Mouse (Mus musculus) embryonic fibroblast, embryonic 13.5 days (primary cell): ENCODE data around the gene Hipk2. TPM values are rescaled to one million over a fixed set of nuclear protein-coding genes. Genes with fewer than 3 reads are reported as not detected.

ENCODE experiments used
- H3K27ac ChIP-seq: 2 replicates; pipeline ENCODE4 v1.5.1; 2012; ENCODE audit warnings: low read length, control low read depth, inconsistent platforms; ENCODE audit not compliant: insufficient read depth
- H3K4me1 ChIP-seq: 2 replicates; pipeline ENCODE4 v1.6.1; 2011; ENCODE audit warnings: low read length; ENCODE audit not compliant: control insufficient read depth, insufficient read depth
- H3K4me3 ChIP-seq: 2 replicates; pipeline ENCODE4 v1.5.1; 2011; ENCODE audit warnings: mild to moderate bottlenecking, control low read depth, low read length; ENCODE audit not compliant: insufficient read depth
- CTCF ChIP-seq: IDR thresholded peaks from 2 replicates; pipeline ENCODE4 v1.5.1; 2011; ENCODE audit warnings: mild to moderate bottlenecking, control low read depth, low read length, moderate library complexity, borderline replicate concordance; ENCODE audit not compliant: insufficient read depth
- POLR2A ChIP-seq: IDR thresholded peaks from 2 replicates; pipeline ENCODE4 v1.6.1; 2011; ENCODE audit warnings: low read depth, mild to moderate bottlenecking, control low read depth, low read length, moderate library complexity
- polyA plus RNA-seq: library from polyadenylated mRNA; stranded (reverse); fragments of >200 nt; gene quantifications from 2 replicates; pipeline ENCODE4 v1.2.4, GENCODE M21; 2011; ENCODE audit warnings: low read depth; ENCODE audit not compliant: missing spikeins, insufficient read length

Gene Hipk2
- polyA plus RNA-seq, 1 experiment: 33.1 TPM

- no peak overlapping the region for H3K4me3 ChIP-seq
- H3K27ac ChIP-seq: no peak overlapping the region
- TF ChIP-seq POLR2A (no peak), CTCF (no peak)
- H3K4me1 ChIP-seq: peaks cover 4% of the 10 kb centered on the region; the same call in 1 of the 2 replicates
Observed at GRCm38 (mm10) chr6:38908401-38908800, 32.4 kb upstream of the Hipk2 start.

GRCm38 (mm10) chr6:38906005-38906404 is 30.0 kb upstream of the Hipk2 start:
- H3K4me1 ChIP-seq: 0 out of 2 replicates have a peak, but pooled peaks cover 4% of the 10 kb centered on the region
- no peak for TF ChIP-seq CTCF
- no peak for TF ChIP-seq POLR2A
- no peak overlapping the region for H3K4me3 ChIP-seq
- no peak overlapping the region for H3K27ac ChIP-seq

- no peak overlapping the region for H3K27ac ChIP-seq
- H3K4me3 ChIP-seq: no peak overlapping the region
- TF ChIP-seq CTCF: no peak
- H3K4me1 ChIP-seq: 0 out of 2 replicates have a peak, but pooled peaks cover 6% of the 10 kb centered on the region
Observed at GRCm38 (mm10) chr6:38902820-38903439, 27.0 kb upstream of the Hipk2 start.

- H3K27ac ChIP-seq: no peak overlapping the region
- 0 out of 2 replicates have a peak, but pooled peaks cover 6% of the 10 kb centered on the region for H3K4me1 ChIP-seq
- H3K4me3 ChIP-seq: no peak overlapping the region
- TF ChIP-seq CTCF (no peak), POLR2A (no peak)
Observed at GRCm38 (mm10) chr6:38901636-38902035, 25.7 kb upstream of the Hipk2 start.

- Histone ChIP-seq H3K4me1 (0 out of 2 replicates have a peak, but pooled peaks cover 6% of the 10 kb centered on the region), H3K4me3 (no peak overlapping the region), H3K27ac (no peak overlapping the region)
- no peak for TF ChIP-seq POLR2A
- TF ChIP-seq CTCF: no peak
Observed at GRCm38 (mm10) chr6:38901152-38901551, 25.2 kb upstream of the Hipk2 start.

GRCm38 (mm10) chr6:38900479-38901126 is 24.6 kb upstream of the Hipk2 start:
- H3K4me1 ChIP-seq: 0 out of 2 replicates have a peak, but pooled peaks cover 6% of the 10 kb centered on the region
- H3K4me3 ChIP-seq: no peak overlapping the region
- H3K27ac ChIP-seq: no peak overlapping the region
- TF ChIP-seq POLR2A: no peak
- TF ChIP-seq CTCF: no peak

- Histone ChIP-seq H3K27ac (no peak overlapping the region), H3K4me1 (0 out of 2 replicates have a peak, but pooled peaks cover 6% of the 10 kb centered on the region), H3K4me3 (no peak overlapping the region)
- TF ChIP-seq CTCF (no peak), POLR2A (no peak)
Observed at GRCm38 (mm10) chr6:38900073-38900472, 24.1 kb upstream of the Hipk2 start.

- H3K27ac ChIP-seq: no peak overlapping the region
- H3K4me1 ChIP-seq: no peaks in the 10 kb centered on the region
- TF ChIP-seq CTCF: no peak
- TF ChIP-seq POLR2A: no peak
- no peak overlapping the region for H3K4me3 ChIP-seq
Observed at GRCm38 (mm10) chr6:38893615-38894014, 17.6 kb upstream of the Hipk2 start.

GRCm38 (mm10) chr6:38892017-38892416 is 16.1 kb upstream of the Hipk2 start:
- no peak overlapping the region for H3K4me3 ChIP-seq

GRCm38 (mm10) chr6:38889156-38889555 is 13.2 kb upstream of the Hipk2 start:
- Histone ChIP-seq H3K4me1 (no peaks in the 10 kb centered on the region), H3K27ac (no peak overlapping the region), H3K4me3 (no peak overlapping the region)
- TF ChIP-seq POLR2A (no peak), CTCF (no peak)

More at GRCm38 (mm10) chr6:38892017-38892416, 16.1 kb upstream of the Hipk2 start:
- Histone ChIP-seq H3K4me1 (no peaks in the 10 kb centered on the region), H3K27ac (no peak overlapping the region)
- no peak for TF ChIP-seq CTCF
- no peak for TF ChIP-seq POLR2A
